Mouse (Mus musculus) liver, embryonic 11.5 days (tissue): ENCODE data around the gene Sim2. TPM values are rescaled to one million over a fixed set of nuclear protein-coding genes. Genes with fewer than 3 reads are reported as not detected.

ENCODE experiments used
- ATAC-seq: fragments of 200-750 bp; cut with Nextera tagmentation; replicated peaks from 2 replicates; pipeline ENCODE4 v1.8.0; 2017; ENCODE audit warnings: moderate number of reproducible peaks, mild to moderate bottlenecking, moderate TSS enrichment, moderate library complexity; ENCODE audit not compliant: low FRiP score
- DNase-seq: peaks from one replicate; pipeline ENCODE4 v3.0.0-alpha.2; 2017; ENCODE audit warnings: low spot score
- H3K27ac ChIP-seq: fragments of 300-500 bp; sonication (generic); 2 replicates; pipeline ENCODE4 v1.5.1; 2014; ENCODE audit warnings: mild to moderate bottlenecking, low read depth, low read length, control low read depth
- H3K27me3 ChIP-seq: fragments of 300-500 bp; sonication (generic); replicated peaks from 2 replicates; pipeline ENCODE4 v1.6.1; 2014; ENCODE audit warnings: low read length, mixed read lengths; ENCODE audit not compliant: control insufficient read depth, insufficient read depth
- H3K36me3 ChIP-seq: fragments of 300-500 bp; sonication (generic); 2 replicates; pipeline ENCODE4 v1.6.1; 2014; ENCODE audit warnings: mild to moderate bottlenecking, low read length, moderate library complexity, mixed read lengths; ENCODE audit not compliant: control insufficient read depth, insufficient read depth
- H3K4me1 ChIP-seq: fragments of 300-500 bp; sonication (generic); replicated peaks from 2 replicates; pipeline ENCODE4 v1.6.1; 2014; ENCODE audit warnings: low read length, mixed read lengths; ENCODE audit not compliant: control insufficient read depth, insufficient read depth
- H3K4me2 ChIP-seq: fragments of 300-500 bp; sonication (generic); 2 replicates; pipeline ENCODE4 v1.6.1; 2014; ENCODE audit warnings: mild to moderate bottlenecking, control low read depth, moderate library complexity
- H3K4me3 ChIP-seq: fragments of 300-500 bp; sonication (generic); 2 replicates; pipeline ENCODE4 v1.5.1; 2014; ENCODE audit warnings: low read depth, low read length, control low read depth
- H3K9ac ChIP-seq: fragments of 300-500 bp; sonication (generic); 2 replicates; pipeline ENCODE4 v1.6.1; 2014; ENCODE audit warnings: low read depth, low read length, control low read depth
- H3K9me3 ChIP-seq: fragments of 300-500 bp; sonication (generic); 2 replicates; pipeline ENCODE4 v1.6.1; 2016; ENCODE audit warnings: low read length, inconsistent platforms, mixed read lengths; ENCODE audit not compliant: control insufficient read depth
- WGBS: fragments of 180-500 bp; shearing (Covaris S2); extraction: QIAGEN DNeasy Blood & Tissue Kit; methylation state at CpG from one replicate; pipeline ENCODE4 v1.1.7; 2014; 5-methylcytosine and 5-hydroxymethylcytosine counted together
- microRNA-seq: library from miRNA; unstranded; fragments of <30 nt; microRNA quantifications from one replicate; pipeline ENCODE4, GENCODE M21; 2017; ENCODE audit warnings: borderline number of aligned reads
- polyA plus RNA-seq: library from polyadenylated mRNA; unstranded; fragments of >200 nt; fragmentation: Nextera tagmentation; extraction: Ambion mirVana; gene quantifications from 2 replicates; pipeline ENCODE4 v1.2.1, GENCODE M21; 2014

The Sim2 gene
- polyA plus RNA-seq, 1 experiment from 2014 or later, result 0.15 TPM

GRCm38 (mm10) chr16:94164978-94165377, 80.2 kb downstream of the Sim2 start:
- 29% methylated on average over 5 of the region's 5 CpGs for WGBS
- H3K27me3 ChIP-seq, result no peaks in the 10 kb centered on the region
- H3K36me3 ChIP-seq, result no peaks in the 10 kb centered on the region
- H3K9me3 ChIP-seq, result no peaks in the 10 kb centered on the region
- no peak overlapping the region for H3K9ac ChIP-seq
- ATAC-seq (no peak), DNase-seq (no peak)
- H3K4me1 ChIP-seq, result peaks cover 7% of the 10 kb centered on the region; the same call in 1 of the 2 replicates
- H3K4me3 ChIP-seq, result no peak overlapping the region
- H3K27ac ChIP-seq, result no peak overlapping the region
- no peak overlapping the region for H3K4me2 ChIP-seq

GRCm38 (mm10) chr16:94168655-94169545, 84.2 kb downstream of the Sim2 start:
- no peak for DNase-seq
- H3K4me3 ChIP-seq, result no peak overlapping the region
- peaks cover 7% of the 10 kb centered on the region; the same call in 1 of the 2 replicates for H3K4me1 ChIP-seq
- no peak overlapping the region for H3K27ac ChIP-seq
- no peak for ATAC-seq
- 83% methylated on average over 16 of the region's 16 CpGs for WGBS
- H3K27me3 ChIP-seq, result no peaks in the 10 kb centered on the region
- H3K9ac ChIP-seq, result no peak overlapping the region
- H3K9me3 ChIP-seq, result no peaks in the 10 kb centered on the region
- H3K36me3 ChIP-seq, result no peaks in the 10 kb centered on the region
- no peak overlapping the region for H3K4me2 ChIP-seq

- ATAC-seq, result no peak
- H3K36me3 ChIP-seq, result no peaks in the 10 kb centered on the region
- no peaks in the 10 kb centered on the region for H3K4me1 ChIP-seq
- H3K4me2 ChIP-seq, result no peak overlapping the region
- no peak overlapping the region for H3K4me3 ChIP-seq
- H3K9me3 ChIP-seq, result no peaks in the 10 kb centered on the region
- H3K9ac ChIP-seq, result no peak overlapping the region
- 59% methylated on average over 4 of the region's 4 CpGs for WGBS
- DNase-seq, result no peak
- H3K27me3 ChIP-seq, result no peaks in the 10 kb centered on the region
- no peak overlapping the region for H3K27ac ChIP-seq
Measured at GRCm38 (mm10) chr16:94170218-94170617, 85.5 kb downstream of the Sim2 start.

GRCm38 (mm10) chr16:94173361-94173760, 88.6 kb downstream of the Sim2 start:
- peaks cover 5% of the 10 kb centered on the region for H3K4me1 ChIP-seq
- no peak overlapping the region for H3K4me3 ChIP-seq
- no peaks in the 10 kb centered on the region for H3K36me3 ChIP-seq
- WGBS, result 71% methylated on average over 1 of the region's 1 CpGs
- no peak overlapping the region for H3K4me2 ChIP-seq
- H3K9me3 ChIP-seq, result no peaks in the 10 kb centered on the region
- DNase-seq (no peak), ATAC-seq (no peak)
- H3K9ac ChIP-seq, result no peak overlapping the region
- no peak overlapping the region for H3K27ac ChIP-seq
- no peaks in the 10 kb centered on the region for H3K27me3 ChIP-seq

GRCm38 (mm10) chr16:94175366-94175986, 90.7 kb downstream of the Sim2 start:
- WGBS, result 75% methylated on average over 7 of the region's 7 CpGs
- ATAC-seq, result no peak

More at GRCm38 (mm10) chr16:94175366-94175986, 90.7 kb downstream of the Sim2 start:
- no peak overlapping the region for H3K4me3 ChIP-seq
- H3K9ac ChIP-seq, result no peak overlapping the region
- no peaks in the 10 kb centered on the region for H3K27me3 ChIP-seq
- H3K9me3 ChIP-seq, result no peaks in the 10 kb centered on the region
- H3K4me2 ChIP-seq, result no peak overlapping the region
- no peaks in the 10 kb centered on the region for H3K36me3 ChIP-seq
- no peak for DNase-seq
- peaks cover 7% of the 10 kb centered on the region for H3K4me1 ChIP-seq
- H3K27ac ChIP-seq, result no peak overlapping the region

Small RNA genes within 50 kb of the gene (microRNA-seq; reads per million reads assigned to microRNA genes)
- gene Gm23062, result not detected

Other genes with a start within 250 kb of the Sim2 start
- 86.3 and 96.0 TPM in 2 replicates for gene Chaf1b, start 201.0 kb upstream of the Sim2 start, polyA plus RNA-seq
- gene Cldn14, start 76.1 kb upstream of the Sim2 start, polyA plus RNA-seq, result 0.14 TPM in 1 of 2 replicates, not detected in the other
- gene Hlcs, start 228.6 kb downstream of the Sim2 start, polyA plus RNA-seq, result 7.1 and 7.4 TPM in 2 replicates
- gene Ripply3, start 243.5 kb downstream of the Sim2 start, polyA plus RNA-seq, result 4.7 and 5.2 TPM in 2 replicates